Mouse (Mus musculus) erythroblast, embryonic 14.5 days (primary cell): ENCODE results near the gene Npy.

ENCODE experiments used
- GATA1 ChIP-seq: IDR thresholded peaks from 2 replicates; pipeline ENCODE4 v1.6.1; 2012; ENCODE audit warnings: low read length, inconsistent platforms, mixed read lengths
- TAL1 ChIP-seq: IDR thresholded peaks from 3 replicates; pipeline ENCODE4 v1.6.1; 2012; ENCODE audit warnings: low read length, inconsistent platforms, mixed read lengths

GRCm38 (mm10) chr6:49821961-49822870, at the start of gene Npy:
- TF ChIP-seq GATA1 (no peak), TAL1 (no peak)
